Comparison of ENCODE assay signal across 11 mouse cellular contexts in the genomic region with DNA sequence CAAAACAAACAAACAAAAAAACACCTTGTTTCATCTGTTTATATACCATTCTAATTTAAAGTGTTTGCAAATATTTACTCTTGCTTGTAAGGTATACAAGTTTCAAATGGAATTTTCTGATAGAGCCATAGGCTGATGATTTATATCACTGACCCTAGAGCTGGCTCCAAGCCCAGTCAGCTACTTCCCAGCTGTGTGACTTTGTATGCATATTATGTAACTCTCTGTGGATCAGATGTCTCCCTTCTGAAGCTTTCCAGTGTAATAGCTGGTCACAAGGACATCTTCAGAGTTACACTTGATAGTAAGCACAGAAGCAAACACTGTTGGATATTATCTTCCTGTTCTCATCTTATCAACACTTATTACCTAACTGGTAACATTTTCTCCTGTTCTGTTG.
A peak's percentile ranks its signal among the peaks of the same experiment; 100 is the strongest.
DNase-seq lines count a peak whose midpoint lies in the region; ATAC-seq and TF ChIP-seq lines count a peak whose summit lies in the region.
"Had no signal": no experiment of that assay in that cellular context is flagged by ENCODE, and none has a peak within 500 bp of the region (broad histone marks: within the 10 kb centered on the region; RNA-seq: fewer than 3 reads in every experiment).

No protein-coding gene starts in this region.

- no peak overlapping the region for H3K4me2 ChIP-seq in embryonic facial prominence, embryonic 14.5 days (ENCODE audit: low read depth, low read length)
- no peak overlapping the region for H3K4me2 ChIP-seq in hindbrain, postnatal 0 days (ENCODE audit: low read depth, low read length)

- no peak overlapping the region for H3K9ac ChIP-seq in embryonic facial prominence, embryonic 14.5 days (ENCODE audit: low read depth, low read length)
- H3K9ac ChIP-seq in hindbrain, postnatal 0 days (replicated peaks; ENCODE audit: low read length): no peak overlapping the region
- H3K9ac ChIP-seq: liver, embryonic 14.5 days had no signal

- DNase-seq in embryonic facial prominence, embryonic 14.5 days (ENCODE audit: low spot score): peak; percentile 70
- no peak for DNase-seq in embryonic facial prominence, embryonic 10.5 days (ENCODE audit: low spot score)
- DNase-seq in urinary bladder, postnatal 14 days (ENCODE audit: low spot score): peak; percentile 14
- no peak for DNase-seq in urinary bladder, adult 2 months (ENCODE audit: low spot score)
- DNase-seq in kidney, postnatal 4 days: peak; percentile 71 to 75
- no peak for DNase-seq in right cerebral cortex, postnatal 14 days
- no peak for DNase-seq in hindbrain, postnatal 0 days (ENCODE audit: low spot score)
- DNase-seq in Muller cell, postnatal 12 days (ENCODE audit: inconsistent ontology term): no peak
- DNase-seq: cerebellum, adult 8-10 months had no signal

- TF ChIP-seq CTCF in hindbrain, postnatal 0 days (IDR thresholded peaks at IDR 0.05; ENCODE audit: low read depth): no peak

- no peak overlapping the region for H3K27ac ChIP-seq in embryonic facial prominence, embryonic 14.5 days (replicated peaks; ENCODE audit: low read depth, low read length)
- H3K27ac ChIP-seq in embryonic facial prominence, embryonic 10.5 days (replicated peaks): no peak overlapping the region
- H3K27ac ChIP-seq in hindbrain, postnatal 0 days: no peak overlapping the region
- H3K27ac ChIP-seq: liver, embryonic 14.5 days had no signal

- H3K27me3 ChIP-seq in embryonic facial prominence, embryonic 14.5 days (replicated peaks; ENCODE audit: control insufficient read depth, insufficient read depth, low read length): no peaks in the 10 kb centered on the region
- no peaks in the 10 kb centered on the region for H3K27me3 ChIP-seq in embryonic facial prominence, embryonic 10.5 days (replicated peaks; ENCODE audit: low read depth, poor library complexity, severe bottlenecking)
- no peaks in the 10 kb centered on the region for H3K27me3 ChIP-seq in hindbrain, postnatal 0 days (ENCODE audit: insufficient read depth, low read length)

- H3K36me3 ChIP-seq in embryonic facial prominence, embryonic 14.5 days (ENCODE audit: control insufficient read depth, insufficient read depth, low read length): no peaks in the 10 kb centered on the region
- H3K36me3 ChIP-seq in embryonic facial prominence, embryonic 10.5 days (replicated peaks): no peaks in the 10 kb centered on the region
- no peaks in the 10 kb centered on the region for H3K36me3 ChIP-seq in hindbrain, postnatal 0 days (ENCODE audit: insufficient read depth, low read length)

- ATAC-seq in embryonic facial prominence, embryonic 14.5 days (ENCODE audit: low read depth): peak; percentile 54; the same call in 1 of the 2 replicates
- ATAC-seq in hindbrain, postnatal 0 days: no peak

- H3K4me3 ChIP-seq in embryonic facial prominence, embryonic 14.5 days (ENCODE audit: low read depth, low read length): no peak overlapping the region
- no peak overlapping the region for H3K4me3 ChIP-seq in embryonic facial prominence, embryonic 10.5 days
- no peak overlapping the region for H3K4me3 ChIP-seq in hindbrain, postnatal 0 days (ENCODE audit: low read length)
- H3K4me3 ChIP-seq: erythroblast, embryonic 14.5 days had no signal

- H3K9me3 ChIP-seq in embryonic facial prominence, embryonic 14.5 days (ENCODE audit: control insufficient read depth, low read length): no peaks in the 10 kb centered on the region
- H3K9me3 ChIP-seq in embryonic facial prominence, embryonic 10.5 days: no peaks in the 10 kb centered on the region
- no peaks in the 10 kb centered on the region for H3K9me3 ChIP-seq in hindbrain, postnatal 0 days (ENCODE audit: low read length)

- 0 out of 2 replicates have a peak, but pooled peaks cover under 1% of the 10 kb centered on the region for H3K4me1 ChIP-seq in embryonic facial prominence, embryonic 14.5 days (ENCODE audit: control insufficient read depth, insufficient read depth, low read length)
- H3K4me1 ChIP-seq in embryonic facial prominence, embryonic 10.5 days: no peaks in the 10 kb centered on the region
- no peaks in the 10 kb centered on the region for H3K4me1 ChIP-seq in hindbrain, postnatal 0 days (ENCODE audit: insufficient read depth, low read length)

Comparison
In these comparisons a context has a peak if more than half of its experiments do, and no peak if none do; other contexts are left out.
1. DNase-seq: peak in embryonic facial prominence, embryonic 14.5 days (single experiment), urinary bladder, postnatal 14 days (single experiment) and kidney, postnatal 4 days (2 of 2); none in embryonic facial prominence, embryonic 10.5 days (single experiment), urinary bladder, adult 2 months (single experiment), right cerebral cortex, postnatal 14 days (single experiment), hindbrain, postnatal 0 days (single experiment) and Muller cell, postnatal 12 days (single experiment).